Mouse (Mus musculus): ENCODE measurements around the gene Palld. TPM values are rescaled to one million over a fixed set of nuclear protein-coding genes. Genes with fewer than 3 reads are reported as not detected.

Palld gene
- total RNA-seq, 2 experiments from 2014 or later: 66.8 to 71.5 TPM

DNA sequence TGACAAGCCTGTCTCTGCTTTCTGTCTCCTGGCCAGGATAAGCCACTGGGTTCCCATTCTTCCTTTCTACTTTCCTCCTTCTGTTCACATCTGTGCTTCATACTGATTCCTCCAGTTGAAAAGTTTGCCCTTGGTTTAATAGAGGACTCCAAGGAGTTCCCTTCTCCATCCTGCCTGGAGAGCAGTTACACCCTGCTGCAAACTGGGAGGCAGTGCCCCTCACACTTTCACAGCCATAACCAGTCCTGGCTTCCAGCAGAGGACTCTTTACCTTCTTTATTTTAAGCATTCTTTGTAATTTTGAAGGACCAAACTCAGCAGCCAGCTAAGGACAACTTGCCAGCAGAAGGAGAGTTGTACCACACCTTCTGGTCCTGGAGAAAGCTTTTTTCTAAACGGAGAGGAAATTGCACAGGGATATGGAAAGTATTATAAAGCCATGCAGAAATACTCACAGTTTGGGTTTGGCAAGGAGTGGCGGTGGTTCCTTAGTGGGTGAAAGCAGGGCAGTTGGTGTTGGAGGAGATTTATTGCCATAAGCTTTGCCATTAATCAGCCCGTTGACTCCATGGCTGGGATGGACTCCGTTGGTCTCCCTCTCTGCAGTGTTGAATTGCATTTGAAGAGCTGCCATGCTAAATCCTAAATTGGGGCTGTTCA, 218.1 kb downstream of the Palld start:
- TF ChIP-seq CTCF (IDR thresholded peaks at IDR 0.05): no peak
- intact Hi-C loops (cut with DNase I): no loop called here
- peak overlapping the region; percentile 50 for H3K27ac ChIP-seq
- no peak overlapping the region for H3K4me3 ChIP-seq
- no peak for DNase-seq

DNA sequence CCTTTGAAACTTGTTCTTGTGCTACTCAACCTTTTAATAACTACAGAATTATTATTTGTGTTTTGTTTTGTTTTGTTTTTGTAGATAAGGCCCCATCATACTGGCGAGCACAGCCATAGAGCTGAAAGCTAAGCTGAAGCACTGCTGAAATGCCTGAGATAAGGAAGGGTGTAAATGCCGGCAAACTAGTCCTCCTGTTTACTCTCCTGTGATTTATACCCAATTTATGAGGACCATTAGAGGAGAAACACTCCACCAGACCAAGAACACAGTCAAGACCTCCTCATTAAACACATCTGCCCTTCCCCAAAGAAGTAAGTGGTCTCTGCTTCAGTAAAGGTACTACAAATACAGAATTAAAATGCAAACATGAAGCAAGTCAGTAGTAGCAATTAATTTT, 219.6 kb downstream of the Palld start:
- no peak for DNase-seq
- intact Hi-C loops (cut with DNase I): no loop called here
- Histone ChIP-seq H3K4me3 (no peak overlapping the region), H3K27ac (0 out of 2 replicates have a peak overlapping the region, but pooled peaks have one; percentile 24)
- no peak for TF ChIP-seq CTCF (IDR thresholded peaks at IDR 0.05)

DNA sequence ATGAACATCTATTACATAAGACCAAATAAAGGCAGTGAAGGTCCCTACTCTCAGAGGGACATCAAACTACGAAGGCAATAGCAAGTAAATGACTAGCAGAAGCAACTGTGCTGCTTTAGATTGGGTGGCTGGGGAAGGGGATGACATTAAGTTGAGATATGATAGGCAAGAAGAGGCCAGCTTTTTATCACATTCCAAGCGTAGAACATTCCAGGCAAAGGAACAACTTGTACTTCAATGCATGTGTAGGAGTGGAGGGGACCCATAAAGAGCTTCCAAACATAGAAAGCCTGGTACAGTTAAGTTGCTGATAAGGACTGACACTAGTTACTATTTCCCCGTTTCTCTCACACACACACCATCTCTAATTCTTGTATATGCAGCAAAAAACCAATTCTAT, 221.3 kb downstream of the Palld start:
- intact Hi-C loops (cut with DNase I): no loop called here
- H3K4me3 ChIP-seq: no peak overlapping the region
- DNase-seq: no peak
- TF ChIP-seq CTCF (IDR thresholded peaks at IDR 0.05): no peak
- H3K27ac ChIP-seq: peak overlapping the region; percentile 73

DNA sequence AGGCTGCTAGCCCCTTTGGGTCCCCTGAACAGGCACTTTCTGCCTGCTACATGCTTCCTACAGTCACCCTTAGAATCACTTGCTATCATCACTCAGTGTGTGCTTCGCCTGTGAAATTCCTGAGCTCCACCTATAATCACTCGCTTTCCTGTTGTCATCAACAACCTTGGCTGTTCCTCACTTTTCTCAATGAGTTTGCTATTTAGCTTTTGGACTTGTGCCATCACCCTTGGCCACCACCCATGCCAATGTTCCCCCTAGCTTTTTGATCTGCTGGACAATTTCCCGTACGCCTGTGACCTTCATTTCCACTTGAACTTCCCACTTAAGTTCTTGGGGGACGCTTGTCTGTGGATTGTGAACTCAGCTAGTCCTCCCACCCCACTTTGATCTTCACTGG, 225.3 kb downstream of the Palld start:
- peak; percentile 28 for DNase-seq
- Histone ChIP-seq H3K4me3 (no peak overlapping the region), H3K27ac (no peak overlapping the region)
- intact Hi-C loops (cut with DNase I): no loop called here
- no peak for TF ChIP-seq CTCF (IDR thresholded peaks at IDR 0.05)

DNA sequence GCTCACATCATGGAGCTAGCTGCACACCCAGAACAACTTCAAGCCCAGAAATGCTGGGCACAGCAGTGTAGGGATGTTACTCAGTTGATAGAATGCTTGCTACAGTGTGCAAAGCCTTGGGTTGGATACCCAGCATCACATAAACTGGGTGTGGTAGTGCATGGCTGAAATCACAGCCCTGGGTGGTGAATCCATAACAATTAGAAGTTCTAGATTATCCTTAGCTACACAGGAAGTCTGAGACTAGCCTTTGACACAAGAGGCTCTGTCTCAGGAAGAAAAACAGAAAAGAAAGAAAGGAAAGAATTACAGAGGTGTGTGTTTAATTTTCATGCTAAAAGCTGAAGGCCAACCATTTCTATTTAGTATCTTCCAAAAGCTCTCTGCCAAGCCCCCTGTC, 231.3 kb downstream of the Palld start:
- Histone ChIP-seq H3K27ac (no peak overlapping the region), H3K4me3 (no peak overlapping the region)
- intact Hi-C loops (cut with DNase I): no loop called here
- no peak for DNase-seq
- TF ChIP-seq CTCF (IDR thresholded peaks at IDR 0.05): no peak

DNA sequence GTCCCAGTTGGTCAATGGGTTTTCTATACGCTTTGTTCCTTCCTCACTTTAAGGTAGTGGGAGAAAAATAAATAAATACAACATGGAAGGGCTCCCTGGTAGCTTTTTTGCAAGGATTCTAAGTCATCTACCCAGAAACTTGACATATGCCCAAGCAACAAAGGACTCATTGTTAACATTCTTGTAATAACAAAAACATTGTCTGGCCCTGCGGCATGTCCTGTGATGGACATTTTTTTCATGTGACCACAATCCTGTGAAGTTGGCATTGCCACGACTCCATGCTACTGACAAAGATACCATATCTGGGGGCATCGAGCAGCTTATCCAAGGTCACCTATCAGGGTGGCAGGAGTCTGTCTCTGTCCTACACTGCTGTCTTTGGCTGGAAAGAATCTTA, 232.1 kb downstream of the Palld start:
- DNase-seq: no peak
- H3K4me3 ChIP-seq: no peak overlapping the region
- intact Hi-C loops (cut with DNase I): no loop called here
- no peak for TF ChIP-seq CTCF (IDR thresholded peaks at IDR 0.05)
- no peak overlapping the region for H3K27ac ChIP-seq

DNA sequence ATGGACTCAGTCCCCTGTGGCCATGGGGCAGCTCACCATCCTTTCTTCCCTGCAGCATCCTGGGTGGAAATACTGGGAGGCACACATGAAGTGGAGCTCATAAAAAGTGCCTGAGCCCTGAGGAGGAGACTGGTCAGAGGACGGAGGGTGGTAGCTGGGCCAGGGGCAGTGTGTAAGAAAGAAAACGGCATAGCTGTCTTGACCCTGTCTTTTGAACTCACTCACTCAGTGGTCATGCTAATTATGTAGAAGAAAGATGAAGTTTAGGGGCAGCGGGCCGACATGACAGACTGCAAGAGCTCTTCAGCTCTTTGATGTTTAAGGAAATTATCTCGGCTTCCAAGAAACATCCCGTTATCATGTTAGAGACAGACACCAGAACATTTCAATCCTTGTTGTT, 235.6 kb downstream of the Palld start:
- H3K4me3 ChIP-seq: no peak overlapping the region
- DNase-seq: no peak
- no peak overlapping the region for H3K27ac ChIP-seq
- intact Hi-C loops (cut with DNase I): no loop called here
- TF ChIP-seq CTCF (IDR thresholded peaks at IDR 0.05): no peak

DNA sequence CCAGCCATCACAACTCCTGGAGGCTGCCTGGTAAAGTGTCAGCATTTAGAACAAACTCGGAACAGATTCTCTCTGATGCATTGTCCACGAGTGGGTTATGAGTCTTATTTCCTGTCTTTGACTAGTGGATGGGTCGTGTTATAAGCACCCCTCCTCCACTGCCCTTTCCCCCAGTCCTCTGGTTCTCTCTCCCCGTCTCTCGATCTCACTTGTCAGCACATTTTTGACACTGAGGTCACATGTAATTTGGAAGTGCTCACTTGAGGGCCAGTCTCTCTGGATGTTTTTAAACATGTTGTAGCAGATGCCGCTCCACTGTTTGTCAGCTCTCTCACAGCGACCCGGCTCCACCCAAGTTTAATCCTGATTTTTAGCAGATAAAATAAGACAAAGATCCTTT, 237.5 kb downstream of the Palld start:
- intact Hi-C loops (cut with DNase I): no loop called here
- no peak overlapping the region; the same call in 1 of the 2 replicates for H3K27ac ChIP-seq
- no peak for TF ChIP-seq CTCF (IDR thresholded peaks at IDR 0.05)
- no peak for DNase-seq
- H3K4me3 ChIP-seq: no peak overlapping the region

DNA sequence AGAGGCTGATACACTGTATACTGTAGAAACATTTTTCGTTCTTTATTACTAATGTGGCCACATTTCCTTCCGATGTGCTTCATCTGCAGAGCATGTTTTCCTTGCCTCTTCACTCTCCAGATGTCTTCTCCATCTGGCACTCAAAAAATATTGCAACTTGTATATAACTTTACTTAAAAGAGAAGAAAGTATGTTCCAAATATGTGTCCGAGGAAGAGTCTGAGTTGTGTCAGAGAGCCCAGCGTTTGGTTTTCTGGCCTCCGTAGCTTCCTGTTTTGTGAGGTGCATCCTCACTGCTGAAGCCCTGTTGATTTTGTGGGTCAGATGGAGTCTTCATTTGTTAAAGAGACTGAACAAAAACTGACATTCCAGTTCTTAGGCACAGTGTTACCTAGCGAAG, 238.3 kb downstream of the Palld start:
- Histone ChIP-seq H3K4me3 (no peak overlapping the region), H3K27ac (no peak overlapping the region)
- intact Hi-C loops (cut with DNase I): no loop called here
- no peak for TF ChIP-seq CTCF (IDR thresholded peaks at IDR 0.05)
- DNase-seq: no peak

DNA sequence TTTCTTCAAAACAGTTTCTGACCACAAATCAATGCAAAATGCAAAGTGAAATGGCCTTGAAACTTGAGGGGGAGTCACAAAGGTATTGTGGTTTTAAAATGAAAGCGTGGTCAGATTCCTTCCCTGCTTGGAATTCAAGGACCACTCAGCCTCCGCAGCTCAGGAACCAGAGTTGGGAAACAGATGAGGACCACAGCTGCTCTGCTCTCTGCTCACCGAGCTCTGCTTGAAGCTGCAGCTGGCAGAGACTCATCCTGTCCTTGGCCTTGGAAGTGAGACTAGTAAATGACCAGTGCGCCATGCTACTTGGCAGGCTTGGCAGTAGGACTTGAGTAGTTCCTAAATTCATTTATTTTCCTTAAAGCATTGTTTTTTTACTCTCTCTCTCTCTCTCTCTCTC, 239.7 kb downstream of the Palld start:
- DNase-seq: no peak
- intact Hi-C loops (cut with DNase I): no loop called here
- no peak overlapping the region for H3K27ac ChIP-seq
- H3K4me3 ChIP-seq: no peak overlapping the region
- TF ChIP-seq CTCF (IDR thresholded peaks at IDR 0.05): no peak

DNA sequence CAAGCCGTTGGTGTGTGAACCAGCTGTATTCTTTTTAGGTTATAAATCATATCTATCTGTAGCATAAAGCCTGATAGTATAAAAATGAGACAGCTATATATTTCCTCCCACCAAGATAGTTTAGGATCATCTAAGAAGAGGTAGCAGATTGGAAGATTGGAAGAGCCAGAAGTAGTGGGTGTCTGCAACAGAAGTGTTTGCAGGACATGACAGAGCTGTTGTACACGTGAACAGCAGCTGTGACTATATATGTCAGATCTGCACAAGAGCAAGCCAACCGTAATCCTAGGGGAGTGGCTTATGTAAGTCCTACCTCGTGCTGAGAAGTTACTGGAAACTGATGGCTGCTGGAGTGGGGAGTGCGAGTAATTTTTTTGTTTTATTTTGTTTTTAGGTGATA, 240.9 kb downstream of the Palld start:
- Histone ChIP-seq H3K4me3 (no peak overlapping the region), H3K27ac (no peak overlapping the region)
- intact Hi-C loops (cut with DNase I): no loop called here
- no peak for TF ChIP-seq CTCF (IDR thresholded peaks at IDR 0.05)
- no peak for DNase-seq

DNA sequence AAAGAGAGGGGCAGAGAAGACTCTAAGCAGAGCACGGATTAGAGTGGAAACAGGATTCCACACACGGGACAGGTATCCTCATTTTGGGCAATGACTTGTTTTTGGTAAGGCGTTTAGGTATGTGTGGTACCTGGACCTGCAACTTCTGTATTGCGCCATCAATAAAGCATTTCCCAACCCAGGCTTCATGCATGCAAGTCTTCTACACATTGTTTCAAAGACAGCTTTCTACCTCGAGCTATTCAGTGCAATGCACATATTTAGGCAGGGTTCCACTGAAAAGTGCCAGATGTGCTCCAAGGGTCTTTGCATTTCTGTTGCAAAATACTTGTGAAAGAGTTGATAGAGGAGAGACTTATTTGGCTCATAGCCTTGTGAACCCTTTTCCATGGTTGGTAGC, 241.5 kb downstream of the Palld start:
- Histone ChIP-seq H3K27ac (no peak overlapping the region), H3K4me3 (no peak overlapping the region)
- no peak for TF ChIP-seq CTCF (IDR thresholded peaks at IDR 0.05)
- intact Hi-C loops (cut with DNase I): no loop called here
- DNase-seq: no peak

DNA sequence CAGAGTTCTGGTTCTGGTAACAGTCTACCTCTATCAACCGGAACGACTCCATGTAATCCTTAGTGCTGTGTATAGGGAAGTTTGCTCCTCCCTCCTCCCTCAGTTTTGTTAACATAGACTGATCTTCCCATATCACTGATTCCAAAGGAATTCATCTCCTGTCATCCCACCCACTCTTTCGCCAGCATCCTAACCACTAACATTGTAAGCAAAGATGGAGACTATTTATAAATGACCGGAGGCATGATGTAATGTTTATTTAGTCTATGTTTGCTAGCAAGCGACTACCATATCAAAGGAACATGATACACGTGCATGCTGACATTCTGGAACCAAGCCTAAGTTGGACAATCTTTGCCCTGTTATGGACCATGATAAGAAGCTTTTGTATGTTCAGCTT, 250.5 kb downstream of the Palld start:
- DNase-seq: no peak
- no peak overlapping the region for H3K27ac ChIP-seq
- intact Hi-C loops (cut with DNase I): no loop called here
- no peak overlapping the region for H3K4me3 ChIP-seq
- no peak for TF ChIP-seq CTCF (IDR thresholded peaks at IDR 0.05)

DNA sequence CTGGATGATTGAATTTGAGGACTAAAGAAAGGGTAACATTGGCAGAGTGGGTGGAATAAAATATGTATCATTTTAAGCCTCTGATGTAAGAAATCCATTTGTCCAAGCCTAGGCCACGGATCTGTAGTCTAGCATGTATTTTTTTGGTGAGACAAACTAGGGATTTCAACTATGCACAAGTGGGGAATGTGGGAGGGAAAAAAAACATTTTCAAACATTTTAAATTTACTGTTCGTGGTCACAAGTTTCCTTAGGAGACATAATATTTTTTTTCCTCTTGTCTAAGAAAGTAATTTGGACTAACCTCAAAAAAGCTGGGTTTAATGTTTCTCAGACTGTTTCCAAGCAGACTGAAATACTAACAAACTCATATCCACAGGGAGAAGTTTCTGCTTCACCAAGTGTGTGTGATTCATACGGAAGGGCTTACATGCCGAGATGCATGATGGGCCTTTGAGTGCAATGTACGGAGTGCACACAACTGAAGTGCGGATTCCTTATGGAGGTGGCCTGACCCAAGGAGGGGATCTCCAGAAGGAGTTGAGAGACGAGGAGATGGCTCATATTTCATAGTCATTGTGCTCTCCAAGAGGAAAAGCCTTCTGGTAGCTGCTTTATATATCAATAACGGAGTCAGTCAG, 256.2 kb downstream of the Palld start:
- H3K27ac ChIP-seq: no peak overlapping the region
- intact Hi-C loops (cut with DNase I): no loop called here

More for the DNA sequence above, 256.2 kb downstream of the Palld start:
- no peak overlapping the region for H3K4me3 ChIP-seq
- no peak for DNase-seq
- TF ChIP-seq CTCF (IDR thresholded peaks at IDR 0.05): no peak

Data from gastrocnemius, adult 2 months (tissue).